Mouse (Mus musculus) adrenal gland, adult 8-10 months (tissue): ENCODE measurements around the gene Garnl3. TPM values are rescaled to one million over a fixed set of nuclear protein-coding genes. Genes with fewer than 3 reads are reported as not detected.
"Not testable (repeated sequence)": the region's sequence is repeated elsewhere in the genome, so short reads cannot be mapped to it uniquely, and the experiment has no call there.

ENCODE experiments used
- DNase-seq: peaks from one replicate; pipeline ENCODE4 v3.0.0; 2022
- total RNA-seq, 4 experiments: library from RNA; stranded (reverse); gene quantifications; 2 replicates each; pipeline ENCODE4 v1.2.4; 2022

Garnl3 gene
- total RNA-seq, 4 experiments from 2014 or later = 12.7 to 29.6 (median 19.1) TPM

- DNase-seq = no peak
Observed at GRCm38 (mm10) chr2:33022846-33023245, 108.6 kb downstream of the Garnl3 start.

GRCm38 (mm10) chr2:33018026-33018425 is 113.4 kb downstream of the Garnl3 start:
- peak; percentile 25 for DNase-seq

- no peak for DNase-seq
Observed at GRCm38 (mm10) chr2:33017191-33017590, 114.3 kb downstream of the Garnl3 start.

GRCm38 (mm10) chr2:33014877-33015276 is 116.6 kb downstream of the Garnl3 start:
- no peak for DNase-seq

GRCm38 (mm10) chr2:33009055-33009454 is 122.4 kb downstream of the Garnl3 start:
- DNase-seq = not testable (repeated sequence)

- no peak for DNase-seq
Observed at GRCm38 (mm10) chr2:33005041-33005440, 126.4 kb downstream of the Garnl3 start.

- no peak for DNase-seq
Observed at GRCm38 (mm10) chr2:33002144-33002543, 129.3 kb downstream of the Garnl3 start.

- no peak for DNase-seq
Observed at GRCm38 (mm10) chr2:32999752-33000151, 131.7 kb downstream of the Garnl3 start.

GRCm38 (mm10) chr2:32997792-32998191 is 133.7 kb downstream of the Garnl3 start:
- no peak for DNase-seq

- no peak for DNase-seq
Observed at GRCm38 (mm10) chr2:32997081-32997480, 134.4 kb downstream of the Garnl3 start.

GRCm38 (mm10) chr2:32992130-32992529 is 139.3 kb downstream of the Garnl3 start:
- no peak for DNase-seq

GRCm38 (mm10) chr2:32990167-32990832 is 141.2 kb downstream of the Garnl3 start:
- DNase-seq = no peak

- DNase-seq = no peak
Observed at GRCm38 (mm10) chr2:32989376-32989775, 142.1 kb downstream of the Garnl3 start.

GRCm38 (mm10) chr2:32985844-32986243 is 145.6 kb downstream of the Garnl3 start:
- no peak for DNase-seq

GRCm38 (mm10) chr2:32983617-32984016 is 147.8 kb downstream of the Garnl3 start:
- no peak for DNase-seq

GRCm38 (mm10) chr2:32982700-32983099 is 148.8 kb downstream of the Garnl3 start:
- no peak for DNase-seq

GRCm38 (mm10) chr2:32981725-32982271 is 149.7 kb downstream of the Garnl3 start, which contains the start of gene Slc2a8:
Gene Slc2a8 (minus strand): TSS chr2:32982083.
- peak; percentile 93 for DNase-seq

GRCm38 (mm10) chr2:32981281-32981680 is 150.2 kb downstream of the Garnl3 start:
- DNase-seq = no peak

GRCm38 (mm10) chr2:32979675-32980074 is 151.8 kb downstream of the Garnl3 start:
- DNase-seq = no peak

- DNase-seq = no peak
Observed at GRCm38 (mm10) chr2:32978675-32979074, 152.8 kb downstream of the Garnl3 start.

GRCm38 (mm10) chr2:32977114-32977513 is 154.3 kb downstream of the Garnl3 start:
- DNase-seq = no peak

GRCm38 (mm10) chr2:32974216-32974615 is 157.2 kb downstream of the Garnl3 start:
- DNase-seq = no peak

- DNase-seq = no peak
Observed at GRCm38 (mm10) chr2:32971235-32971634, 160.2 kb downstream of the Garnl3 start.

GRCm38 (mm10) chr2:32969326-32969725 is 162.1 kb downstream of the Garnl3 start:
- no peak for DNase-seq
